Mouse (Mus musculus) ovary, adult 18-20 months (tissue): ENCODE data around the gene Try5.
"Not testable (repeated sequence)": the region's sequence is repeated elsewhere in the genome, so short reads cannot be mapped to it uniquely, and the experiment has no call there.

ENCODE experiments used
- DNase-seq: peaks from one replicate; pipeline ENCODE4 v3.0.0; 2022; ENCODE audit warnings: low spot score, mixed read lengths

The Try5 gene

DNA sequence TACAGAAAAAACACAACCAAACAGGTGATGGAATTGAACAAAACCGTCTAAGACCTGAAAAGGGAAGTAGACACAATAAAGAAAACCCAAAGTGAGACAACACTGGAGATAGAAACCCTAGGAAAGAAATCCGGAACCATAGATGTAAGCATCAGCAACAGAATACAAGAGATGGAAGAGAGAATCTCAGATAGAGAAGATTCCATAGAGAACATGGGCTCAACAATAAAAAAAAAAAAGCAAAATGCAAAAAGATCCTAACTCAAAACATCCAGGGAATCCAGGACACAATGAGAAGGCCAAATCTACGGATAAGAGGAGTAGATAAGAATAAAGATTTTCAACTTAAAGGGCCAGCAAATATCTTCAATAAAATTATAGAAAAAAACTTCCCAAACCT is at the start of gene Try5:
Gene Try5 (minus strand): TSS at position 101 of the 400 bp plus-strand sequence.
- DNase-seq, result not testable (repeated sequence)

DNA sequence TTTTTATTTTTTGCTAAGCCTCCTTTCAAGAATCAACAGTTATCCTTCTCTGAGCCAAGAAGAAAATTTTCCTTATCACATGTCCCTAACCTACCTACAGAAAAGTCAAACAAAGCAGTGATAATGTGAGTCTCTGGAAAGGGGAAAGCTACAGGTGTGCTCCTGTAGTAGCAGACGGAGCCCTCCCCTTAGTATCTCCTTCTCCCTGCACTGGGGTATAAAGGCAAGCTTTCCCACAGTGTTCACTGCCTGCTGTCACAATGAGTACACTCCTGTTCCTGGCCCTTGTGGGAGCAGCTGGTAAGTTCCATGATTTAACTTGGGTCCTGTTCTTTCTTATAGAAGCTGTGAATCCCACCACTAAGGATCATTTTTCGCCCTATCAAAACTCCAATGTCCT is 37.3 kb upstream of the Try5 start, which contains the start of gene Try10:
Gene Try10 (plus strand): TSS at position 174 of the 400 bp plus-strand sequence.
- DNase-seq, result no peak

DNA sequence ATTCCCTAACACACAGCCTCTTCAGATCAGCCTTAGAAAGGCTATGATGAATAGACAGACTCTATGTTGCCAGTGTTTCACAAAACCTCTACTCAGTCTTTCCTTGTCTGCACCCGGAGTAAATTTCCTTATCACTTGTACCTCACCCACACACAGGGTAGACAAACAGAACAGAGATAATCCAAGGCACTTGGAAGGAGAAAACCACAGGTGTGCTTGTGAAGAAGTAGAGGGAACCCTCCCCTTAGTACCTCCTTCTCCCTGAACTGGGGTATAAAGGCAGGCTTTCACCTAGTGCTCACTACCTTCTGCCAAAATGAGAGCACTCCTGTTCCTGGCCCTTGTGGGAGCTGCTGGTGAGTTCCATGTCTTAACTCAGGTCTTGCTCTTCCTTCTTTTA is 14.7 kb downstream of the Try5 start, which contains the start of gene Try4:
Gene Try4 (plus strand): TSS at position 301 of the 400 bp plus-strand sequence.
- no peak for DNase-seq

DNA sequence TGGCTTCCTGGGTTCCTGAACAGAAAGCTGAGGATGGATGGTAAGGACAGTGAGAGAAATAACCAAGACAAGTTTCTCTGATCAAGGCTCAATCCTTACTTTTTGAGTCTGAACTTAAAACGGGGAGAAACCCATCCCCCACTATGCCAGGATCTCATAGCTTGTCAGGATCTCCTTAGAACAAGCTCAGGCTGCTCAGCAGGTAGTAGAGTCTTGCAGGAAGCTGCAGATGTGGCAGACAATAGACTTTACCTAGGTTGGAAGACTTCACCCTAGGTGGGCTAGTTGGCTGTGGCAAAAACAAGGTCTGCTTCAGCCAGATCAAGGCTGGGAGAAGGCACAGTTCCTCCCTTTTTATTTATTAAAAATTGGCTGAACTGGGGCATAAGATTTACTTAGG is 18.4 kb downstream of the Try5 start:
- DNase-seq, result no peak

DNA sequence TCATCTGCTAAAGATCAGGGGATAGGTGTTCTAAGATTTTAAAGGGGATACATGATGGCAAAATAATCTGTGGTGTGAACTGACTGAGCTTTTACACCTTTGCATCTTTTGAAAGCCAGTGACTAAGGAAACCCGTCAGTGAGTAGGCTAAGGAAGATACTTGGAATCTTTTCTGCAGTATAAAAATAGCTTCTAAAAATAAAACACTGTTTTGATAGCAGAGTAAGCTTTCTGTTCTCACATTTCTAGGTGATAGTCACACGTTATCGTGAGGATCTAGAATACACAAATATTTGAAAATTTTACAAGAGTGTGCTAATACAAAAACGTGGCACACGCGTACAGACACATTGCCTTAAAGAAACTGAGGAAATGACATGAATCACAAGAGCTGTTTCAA is 50.5 kb downstream of the Try5 start:
- DNase-seq, result no peak

DNA sequence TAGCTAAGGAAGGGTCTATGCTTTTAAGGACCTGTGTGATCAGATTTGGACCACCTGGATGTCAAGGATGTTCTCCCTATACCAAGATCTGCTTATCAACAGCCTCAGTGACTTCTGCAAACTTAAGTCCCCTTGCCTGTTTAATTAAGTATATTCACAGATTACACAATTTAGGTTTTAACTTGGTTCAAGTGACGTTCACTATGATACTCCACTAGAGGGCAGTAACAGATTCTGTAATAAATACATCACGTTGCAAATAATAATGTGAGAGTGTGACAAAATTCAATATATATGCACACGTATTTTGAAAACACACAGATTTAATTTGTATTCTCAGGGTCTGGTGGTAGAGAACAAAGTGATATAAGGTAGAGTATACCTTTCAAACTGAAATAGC is 53.8 kb downstream of the Try5 start:
- DNase-seq, result no peak
